Mouse (Mus musculus) midbrain, postnatal 0 days (tissue): Measurements from ENCODE around the gene Tfe3. TPM values are rescaled to one million over a fixed set of nuclear protein-coding genes. Genes with fewer than 3 reads are reported as not detected.
"Not testable (repeated sequence)": the region's sequence is repeated elsewhere in the genome, so short reads cannot be mapped to it uniquely, and the experiment has no call there.

Experiments used
- ATAC-seq: fragments of 200-750 bp; cut with Nextera tagmentation; 2 replicates; pipeline ENCODE4 v1.8.0; 2017; ENCODE audit warnings: moderate number of reproducible peaks, mild to moderate bottlenecking, moderate TSS enrichment, moderate library complexity; ENCODE audit not compliant: low FRiP score
- DNase-seq: peaks from one replicate; pipeline ENCODE4 v3.0.0-alpha.2; 2015; ENCODE audit warnings: low spot score
- H3K27ac ChIP-seq: fragments of 300-500 bp; sonication (generic); 2 replicates; pipeline ENCODE4 v1.5.1; 2014; ENCODE audit warnings: low read depth, mild to moderate bottlenecking, low read length, mixed read lengths
- H3K27me3 ChIP-seq: fragments of 300-500 bp; sonication (generic); 2 replicates; pipeline ENCODE4 v1.6.1; 2014; ENCODE audit warnings: low read length, control low read depth, mixed read lengths; ENCODE audit not compliant: insufficient read depth
- H3K36me3 ChIP-seq: fragments of 300-500 bp; sonication (generic); 2 replicates; pipeline ENCODE4 v1.6.1; 2014; ENCODE audit warnings: low read length, control low read depth, mixed read lengths; ENCODE audit not compliant: insufficient read depth
- H3K4me1 ChIP-seq: fragments of 300-500 bp; sonication (generic); 2 replicates; pipeline ENCODE4 v1.6.1; 2014; ENCODE audit warnings: mild to moderate bottlenecking, control low read depth, antibody characterized with exemption, low read length, mixed read lengths; ENCODE audit not compliant: insufficient read depth
- H3K4me2 ChIP-seq: fragments of 300-500 bp; sonication (generic); 2 replicates; pipeline ENCODE4 v1.6.1; 2014; ENCODE audit warnings: low read depth, mild to moderate bottlenecking, low read length, mixed read lengths; ENCODE audit not compliant: poor library complexity, severe bottlenecking
- H3K4me3 ChIP-seq: fragments of 300-500 bp; sonication (generic); 2 replicates; pipeline ENCODE4 v1.5.1; 2014; ENCODE audit warnings: low read depth, mild to moderate bottlenecking, low read length, moderate library complexity
- H3K9ac ChIP-seq: fragments of 300-500 bp; sonication (generic); replicated peaks from 2 replicates; pipeline ENCODE4 v1.6.1; 2014; ENCODE audit warnings: mild to moderate bottlenecking, low read length, moderate library complexity, mixed read lengths; ENCODE audit not compliant: poor library complexity, severe bottlenecking
- H3K9me3 ChIP-seq: fragments of 300-500 bp; sonication (generic); 2 replicates; pipeline ENCODE4 v1.6.1; 2016; ENCODE audit warnings: low read length, control low read depth
- CTCF ChIP-seq: IDR thresholded peaks from 2 replicates; pipeline ENCODE4 v1.5.1; 2016; ENCODE audit warnings: antibody characterized with exemption, mild to moderate bottlenecking
- WGBS: fragments of 180-500 bp; shearing (Covaris S2); extraction: QIAGEN DNeasy Blood & Tissue Kit; methylation state at CpG from one replicate; pipeline ENCODE4 v1.1.7; 2014; 5-methylcytosine and 5-hydroxymethylcytosine counted together
- polyA plus RNA-seq: library from polyadenylated mRNA; unstranded; fragments of >200 nt; fragmentation: Nextera tagmentation; extraction: Ambion mirVana; gene quantifications from 2 replicates; pipeline ENCODE4 v1.2.1, GENCODE M21; 2015
- total RNA-seq: library from RNA; depleted of rRNA; stranded (reverse); fragments of >200 nt; gene quantifications from 2 replicates; pipeline ENCODE4 v1.2.3, GENCODE M21; 2014

Tfe3 gene
- total and polyA plus RNA-seq, 2 experiments from 2014 or later: 21.0 TPM

DNA sequence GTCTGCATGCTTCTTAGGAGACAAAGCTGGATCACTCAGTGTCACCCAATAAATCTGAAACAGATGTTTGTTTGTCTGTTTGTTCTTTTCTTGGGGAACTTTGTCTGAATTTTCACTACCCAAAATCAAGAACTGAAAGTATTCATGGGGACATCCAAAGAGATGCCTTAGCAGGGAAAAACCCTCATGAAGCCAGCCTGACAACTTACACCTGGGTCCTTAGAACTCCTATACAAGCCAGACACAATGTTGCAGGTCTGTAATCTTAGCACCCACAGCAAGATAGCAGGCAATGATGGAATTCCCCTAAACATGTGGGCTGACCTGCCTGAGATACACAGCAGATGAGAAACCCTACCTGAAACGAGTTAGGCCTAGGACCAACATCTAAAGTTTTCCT, 17.4 kb upstream of the Tfe3 start:
- WGBS: 70% methylated on average over 1 of the region's 1 CpGs
- no peaks in the 10 kb centered on the region for H3K27me3 ChIP-seq
- no peak overlapping the region for H3K27ac ChIP-seq
- H3K36me3 ChIP-seq: no peaks in the 10 kb centered on the region
- no peaks in the 10 kb centered on the region for H3K4me1 ChIP-seq
- no peak overlapping the region for H3K9ac ChIP-seq
- H3K4me3 ChIP-seq: no peak overlapping the region
- ATAC-seq: no peak
- no peaks in the 10 kb centered on the region for H3K9me3 ChIP-seq
- no peak for TF ChIP-seq CTCF
- no peak overlapping the region for H3K4me2 ChIP-seq
- DNase-seq: no peak

DNA sequence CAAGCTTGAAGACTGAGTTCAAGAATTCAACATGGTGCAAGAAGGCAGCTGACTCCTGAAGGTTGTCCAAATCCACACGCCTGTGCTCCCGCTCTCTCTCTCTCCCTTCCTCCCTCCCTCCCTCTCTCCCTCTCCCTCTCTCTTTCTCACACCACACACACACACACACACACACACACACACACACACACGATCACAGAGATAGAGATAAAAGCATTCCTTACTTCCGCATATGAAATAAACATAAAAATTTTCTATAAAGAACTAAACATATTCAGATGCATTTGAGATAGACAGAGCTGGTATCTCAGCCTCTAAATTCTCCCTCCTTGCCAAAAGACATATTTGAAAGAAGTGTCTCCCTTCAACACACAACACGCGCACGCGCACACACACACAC, 16.9 kb upstream of the Tfe3 start:
- ATAC-seq (no peak), DNase-seq (no peak)
- WGBS: 90% methylated on average over 8 of the region's 8 CpGs
- Histone ChIP-seq H3K4me3 (no peak overlapping the region), H3K9me3 (no peaks in the 10 kb centered on the region), H3K27me3 (no peaks in the 10 kb centered on the region), H3K4me1 (no peaks in the 10 kb centered on the region), H3K4me2 (no peak overlapping the region), H3K36me3 (no peaks in the 10 kb centered on the region), H3K9ac (no peak overlapping the region), H3K27ac (no peak overlapping the region)
- TF ChIP-seq CTCF: no peak

DNA sequence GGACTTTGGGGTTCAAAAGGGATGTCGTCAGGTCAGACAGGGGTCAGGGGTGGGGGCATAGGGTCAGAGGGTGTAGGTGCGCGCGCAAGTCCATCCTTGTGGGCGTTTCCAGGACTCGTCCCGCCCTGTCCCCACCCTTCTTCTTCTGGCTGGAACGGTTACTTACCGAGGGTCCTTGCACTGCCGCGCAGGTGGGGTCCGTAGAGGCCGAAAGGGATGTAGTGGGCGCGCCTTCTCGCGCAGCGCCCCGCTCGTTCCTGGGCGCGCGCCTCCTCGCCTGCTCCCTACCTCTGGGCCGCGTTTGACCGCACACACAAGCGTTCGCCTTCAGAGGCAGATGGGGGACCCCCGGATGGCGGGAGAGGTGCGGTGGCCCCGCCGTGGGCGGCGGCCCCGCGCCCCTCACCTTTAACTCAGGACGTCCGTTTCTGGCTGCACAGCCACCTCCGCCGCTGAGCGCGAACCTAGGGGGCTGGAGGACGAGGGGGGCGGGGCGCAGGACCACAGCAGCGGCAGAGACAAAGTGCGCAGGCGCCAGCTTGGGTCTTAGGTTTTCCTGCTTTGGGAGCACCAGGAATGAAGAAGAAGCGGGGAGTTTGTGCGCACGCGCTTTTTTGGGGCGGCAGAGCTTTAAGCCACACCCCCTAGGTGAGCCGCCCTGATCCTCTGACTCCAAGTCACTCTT, 11.8 kb upstream of the Tfe3 start, which contains the start of gene Ccdc120:
TSS of gene Ccdc120 (minus strand) at position 474 of the 685 bp plus-strand sequence.
- peak; percentile 88 for ATAC-seq
- Histone ChIP-seq H3K4me2 (peak within 1 kb of the TSS; percentile 52), H3K4me3 (peak within 1 kb of the TSS; percentile 59), H3K27me3 (no peaks in the 10 kb centered on the region), H3K9me3 (peaks cover 2% of the 10 kb centered on the region; the same call in 1 of the 2 replicates), H3K36me3 (no peaks in the 10 kb centered on the region), H3K27ac (no peak within 1 kb of the TSS), H3K9ac (peak within 1 kb of the TSS; percentile 73), H3K4me1 (no peaks in the 10 kb centered on the region)
- peak; percentile 92 for DNase-seq
- WGBS: 16% methylated on average over 37 of the region's 56 CpGs
- no peak for TF ChIP-seq CTCF

DNA sequence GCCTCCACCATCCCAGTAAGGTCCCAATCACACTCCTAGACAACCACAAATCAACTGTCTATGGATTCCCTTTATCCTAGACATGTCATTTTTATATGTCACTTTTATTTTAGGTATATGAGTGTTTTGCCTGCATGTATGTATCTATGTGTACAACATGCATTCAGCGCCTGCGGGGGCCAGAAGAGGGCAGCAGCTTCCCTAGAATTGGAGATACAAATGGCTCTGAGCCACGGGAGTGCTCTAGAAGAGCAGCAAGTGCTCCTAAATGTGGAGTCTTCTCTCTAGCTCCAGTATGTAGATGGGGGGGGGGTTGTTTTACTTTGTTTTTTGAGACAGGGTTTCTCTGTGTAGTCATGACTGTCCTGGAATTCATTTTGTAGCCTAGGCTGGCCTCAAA, 8.7 kb upstream of the Tfe3 start:
- WGBS: 15% methylated on average over 3 of the region's 3 CpGs
- not testable (repeated sequence) for H3K36me3 ChIP-seq, H3K9me3 ChIP-seq, H3K4me1 ChIP-seq, H3K4me3 ChIP-seq, H3K4me2 ChIP-seq, H3K27ac ChIP-seq, ATAC-seq, H3K27me3 ChIP-seq, H3K9ac ChIP-seq
- peak; percentile 36 for DNase-seq
- peak; percentile 42; the same call in 1 of the 2 replicates for TF ChIP-seq CTCF

DNA sequence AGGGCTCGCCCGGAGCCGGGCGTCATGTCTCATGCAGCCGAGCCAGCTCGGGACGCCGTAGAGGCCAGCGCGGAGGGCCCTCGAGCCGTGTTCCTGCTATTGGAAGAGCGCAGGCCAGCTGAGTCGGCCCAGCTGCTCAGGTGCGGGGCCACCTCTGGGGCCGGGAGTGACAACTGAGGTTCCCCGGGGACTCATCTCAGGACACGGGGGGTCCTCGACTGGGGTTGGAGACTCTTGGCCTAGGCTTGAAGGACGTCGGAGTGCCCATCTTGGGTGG, 499 bp downstream of the Tfe3 start:
- Histone ChIP-seq H3K27ac (peak overlapping the region; percentile 32; the same call in 1 of the 2 replicates), H3K36me3 (0 out of 2 replicates have a peak, but pooled peaks cover 6% of the 10 kb centered on the region), H3K4me2 (peak overlapping the region; percentile 62), H3K4me1 (no peaks in the 10 kb centered on the region), H3K27me3 (no peaks in the 10 kb centered on the region), H3K9me3 (no peaks in the 10 kb centered on the region), H3K9ac (peak overlapping the region; percentile 55), H3K4me3 (peak overlapping the region; percentile 61)
- WGBS: 27% methylated on average over 17 of the region's 21 CpGs
- no peak for ATAC-seq
- DNase-seq: no peak
- no peak for TF ChIP-seq CTCF

DNA sequence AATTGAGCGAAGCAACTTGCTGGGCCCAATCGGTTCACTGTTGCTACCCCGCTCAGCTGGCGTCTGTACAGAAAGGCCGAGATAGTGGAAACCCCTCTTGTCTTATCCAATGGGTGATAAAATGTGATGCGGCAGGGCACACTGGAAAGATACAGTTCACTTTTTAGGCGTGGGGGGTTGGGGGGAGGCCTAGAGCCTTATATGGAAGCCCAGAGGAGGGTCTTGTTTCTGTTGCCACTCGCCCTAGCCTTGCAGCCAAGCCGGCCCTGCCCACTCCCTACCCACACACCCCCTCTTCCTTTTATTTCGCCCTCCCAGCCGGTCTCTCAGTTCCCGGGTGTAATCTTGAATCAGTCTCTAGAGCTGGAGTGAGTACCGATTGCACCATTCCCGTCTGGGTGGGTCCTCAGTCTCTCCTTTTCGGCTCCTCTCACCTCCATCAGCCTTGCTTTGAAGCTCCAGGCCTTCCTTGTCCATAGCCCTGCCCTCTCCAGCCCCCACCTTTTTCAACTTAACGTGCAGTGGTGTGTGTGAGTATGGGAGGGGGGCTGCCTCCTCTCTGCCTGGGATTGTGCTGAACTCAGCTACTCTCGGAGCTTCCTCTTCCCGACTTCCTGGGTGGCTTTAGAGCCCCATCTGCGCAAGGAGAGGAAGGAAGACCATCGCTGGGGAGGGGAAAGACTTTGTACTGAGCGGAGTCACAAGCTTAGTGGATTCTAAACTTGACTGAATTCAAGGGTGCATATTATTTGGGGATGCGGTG, 1.5 kb downstream of the Tfe3 start:
- Histone ChIP-seq H3K4me3 (peak overlapping the region; percentile 61), H3K9me3 (no peaks in the 10 kb centered on the region), H3K4me1 (no peaks in the 10 kb centered on the region), H3K4me2 (peak overlapping the region; percentile 62), H3K27ac (no peak overlapping the region), H3K9ac (peak overlapping the region; percentile 55), H3K27me3 (no peaks in the 10 kb centered on the region), H3K36me3 (peaks cover 8% of the 10 kb centered on the region; the same call in 1 of the 2 replicates)
- ATAC-seq (no peak), DNase-seq (no peak)
- TF ChIP-seq CTCF: no peak
- 18% methylated on average over 19 of the region's 22 CpGs for WGBS
